Mouse (Mus musculus) 3T3-L1 (cell line): ENCODE measurements around the gene Gm5483.
"Not testable (repeated sequence)": the region's sequence is repeated elsewhere in the genome, so short reads cannot be mapped to it uniquely, and the experiment has no call there.

Source experiments
- DNase-seq: peaks from one replicate; pipeline ENCODE4 v3.0.0-alpha.2; 2015; ENCODE audit warnings: low read depth, low spot score

The Gm5483 gene

GRCm38 (mm10) chr16:36183912-36184311 is at the start of gene Gm5483:
Gene Gm5483, plus strand, starts transcription at chr16:36184212.
- DNase-seq = not testable (repeated sequence)

- no peak for DNase-seq
These were observed 45.8 kb upstream of the Gm5483 start for GRCm38 (mm10) chr16:36138201-36138600.

DNA sequence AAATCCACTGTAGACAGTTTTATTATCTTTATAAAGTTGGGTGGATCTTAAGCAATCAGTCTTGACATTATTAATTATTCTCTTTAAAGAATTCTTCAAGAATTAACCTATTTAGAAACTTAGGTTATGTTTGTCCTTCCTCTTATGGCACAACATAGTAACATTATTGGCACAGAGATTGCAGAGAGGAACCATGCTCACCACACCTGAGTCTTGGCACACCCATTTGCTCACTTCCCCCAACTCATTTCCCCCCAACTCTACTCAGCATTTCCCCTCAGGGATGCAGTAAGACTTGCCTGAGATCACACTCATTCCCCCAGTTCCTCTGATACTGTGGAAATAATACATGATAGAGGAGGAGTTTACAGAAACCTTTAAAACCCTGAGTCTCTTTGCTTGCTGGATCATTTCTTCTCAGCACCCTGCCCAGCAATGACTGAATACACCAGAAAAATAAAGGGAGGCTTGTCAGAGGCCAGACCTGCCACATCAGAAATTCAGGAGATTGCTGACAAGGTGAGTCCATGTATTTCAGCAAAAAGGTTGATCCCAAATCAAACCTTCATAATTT is 27.5 kb upstream of the Gm5483 start, which contains the start of gene Stfa2l1:
Gene Stfa2l1 (plus strand): TSS at position 410 of the 574 bp plus-strand sequence.
- DNase-seq = no peak

DNA sequence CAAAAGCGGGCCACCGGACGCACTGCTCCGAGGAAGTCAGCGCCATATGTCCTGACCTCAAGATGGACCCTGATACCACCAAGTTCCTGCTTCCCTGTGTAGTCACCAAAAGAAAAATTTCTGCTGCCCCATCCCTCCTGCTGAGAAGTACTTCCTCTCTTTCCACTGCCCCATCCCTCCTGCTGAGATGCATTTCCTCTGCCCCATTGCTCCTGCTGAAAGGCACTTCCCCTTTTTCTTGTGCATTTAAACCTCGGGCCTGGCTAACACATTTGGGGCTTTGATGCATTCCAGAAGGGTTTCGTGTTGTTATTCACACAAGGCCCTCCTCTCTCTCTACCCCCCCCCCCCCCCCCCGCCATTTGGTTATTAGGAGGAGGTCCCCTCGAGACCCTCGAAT is 16.2 kb upstream of the Gm5483 start:
- not testable (repeated sequence) for DNase-seq

- no peak for DNase-seq
These were observed 7.9 kb upstream of the Gm5483 start for GRCm38 (mm10) chr16:36176108-36176507.

DNA sequence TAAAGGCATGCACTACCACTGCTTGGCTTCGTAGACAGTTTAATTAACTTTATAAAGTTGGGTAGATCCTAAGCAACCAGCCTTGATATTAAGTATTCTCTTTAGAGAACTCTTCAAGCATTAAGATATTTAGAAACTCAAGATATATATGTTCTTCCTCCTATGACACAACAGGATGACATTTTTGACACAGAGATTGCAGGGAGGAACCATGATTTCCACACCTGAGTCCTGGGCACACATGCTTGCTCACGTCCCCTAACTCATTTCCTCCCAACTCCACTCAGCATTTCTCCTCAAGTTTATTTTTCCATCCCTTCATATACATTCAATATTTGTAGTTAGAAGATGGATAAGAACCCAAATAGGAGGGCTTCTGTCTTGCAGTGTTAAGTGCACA is 4.1 kb upstream of the Gm5483 start:
- no peak for DNase-seq

DNA sequence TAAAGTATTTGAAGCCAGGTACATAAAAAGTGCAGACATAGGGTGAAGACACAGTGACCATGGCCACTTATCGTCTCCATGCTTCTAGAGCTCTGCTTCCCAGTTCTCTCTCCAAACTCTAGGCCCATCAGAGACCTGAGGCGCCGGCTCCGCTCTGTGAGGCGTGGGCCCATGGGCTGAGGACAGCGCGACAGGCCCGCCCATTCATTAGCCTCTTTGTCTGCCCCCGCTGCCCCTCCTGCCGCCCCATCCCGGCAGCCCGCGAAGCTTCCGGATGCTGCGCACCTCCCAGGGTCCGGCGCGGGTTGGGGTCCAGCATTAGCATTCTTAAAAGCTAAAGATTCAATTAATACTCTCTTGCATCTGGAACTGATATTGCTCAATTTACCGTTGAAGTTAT is 15.2 kb downstream of the Gm5483 start:
- no peak for DNase-seq

DNA sequence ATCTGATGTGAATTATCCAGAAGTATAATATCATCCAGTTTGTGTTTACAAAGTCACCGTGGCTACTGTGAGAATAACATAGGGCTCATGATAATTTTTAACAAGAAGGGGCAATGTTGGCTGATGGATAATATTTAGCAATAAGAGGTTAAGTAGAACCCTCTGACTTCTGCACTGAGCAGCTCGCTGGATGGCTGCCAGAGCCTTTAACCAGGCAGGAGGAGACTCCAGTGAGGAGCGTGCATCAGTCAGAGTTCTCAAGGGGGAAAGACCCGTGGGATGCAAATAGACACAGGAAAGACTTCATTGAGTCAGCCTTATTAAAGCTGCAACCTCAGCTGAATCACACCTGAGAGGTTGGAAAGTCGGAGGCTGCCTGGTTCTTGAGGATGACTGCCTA is 19.8 kb downstream of the Gm5483 start:
- DNase-seq = no peak

GRCm38 (mm10) chr16:36205684-36206083 is 21.7 kb downstream of the Gm5483 start:
- not testable (repeated sequence) for DNase-seq

GRCm38 (mm10) chr16:36209967-36210453 is 26.0 kb downstream of the Gm5483 start, which contains the start of gene Gm5416:
Gene Gm5416, plus strand, starts transcription at chr16:36210403.
- no peak for DNase-seq

DNA sequence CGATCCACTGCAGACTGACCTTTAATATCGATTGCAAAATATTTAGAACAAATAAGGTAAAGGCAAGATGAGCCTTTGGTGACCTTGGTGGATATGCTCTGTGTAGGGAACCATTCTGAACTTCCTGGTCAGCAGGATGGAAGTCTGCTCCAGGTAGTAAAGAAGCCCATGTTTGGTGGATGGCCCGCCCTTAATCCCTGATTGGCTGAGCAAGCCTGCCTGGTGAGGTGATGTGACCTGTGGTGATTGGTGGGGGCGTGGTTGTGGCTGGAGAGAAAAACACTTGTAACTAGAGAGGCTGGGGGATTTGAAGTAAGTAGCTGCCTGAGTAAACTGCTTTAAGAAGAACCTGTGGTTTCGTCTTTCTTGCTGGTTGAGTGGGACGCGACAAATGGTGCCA is 37.2 kb downstream of the Gm5483 start, which contains the start of gene 2010005H15Rik:
Gene 2010005H15Rik (plus strand): TSS at position 301 of the 400 bp plus-strand sequence.
- not testable (repeated sequence) for DNase-seq
